Mouse (Mus musculus): Measurements from ENCODE around the gene Rela.

- no peak for TF ChIP-seq POLR2A (IDR thresholded peaks at IDR 0.05; ENCODE audit: low read depth, low read length)
- TF ChIP-seq CTCF (IDR thresholded peaks at IDR 0.05; ENCODE audit: borderline replicate concordance, insufficient read depth, low read length): no peak
These were observed 5.2 kb upstream of the Rela start for GRCm38 (mm10) chr19:5632120-5632519.

Data from embryonic fibroblast, embryonic 13.5 days (primary cell).